Mouse (Mus musculus): Measurements from ENCODE around the gene Ntrk3. TPM values are rescaled to one million over a fixed set of nuclear protein-coding genes. Genes with fewer than 3 reads are reported as not detected.

The Ntrk3 gene
- 0.11 TPM in 1 of 2 replicates, not detected in the other for total RNA-seq (2023)

DNA sequence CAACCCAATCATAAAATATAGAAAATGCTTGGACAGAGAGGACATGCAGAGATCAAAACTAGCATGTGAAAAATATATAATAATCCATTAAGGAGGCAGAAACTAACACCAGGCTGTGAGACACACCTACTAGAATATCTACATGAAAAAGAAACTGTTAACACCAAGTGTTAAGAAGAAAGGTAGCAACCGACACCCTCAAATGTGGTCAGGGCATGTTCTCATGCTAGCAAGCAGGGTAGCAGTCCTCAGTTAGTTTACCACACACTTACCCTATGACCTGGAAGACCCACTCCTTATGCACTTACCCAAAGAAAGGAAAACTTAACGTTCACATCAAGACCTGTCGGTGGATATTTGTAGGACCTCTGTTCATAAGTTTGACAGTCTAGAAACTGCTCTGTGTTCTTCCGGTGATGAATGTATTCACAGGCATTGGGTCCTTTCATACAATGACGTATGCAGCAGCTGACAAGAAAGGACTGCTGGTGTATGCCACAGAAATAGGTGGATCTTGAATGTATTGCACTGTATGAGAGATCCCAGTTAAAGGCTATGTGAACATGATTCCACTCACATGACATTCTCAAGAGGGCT is at the start of gene Ntrk3:
Gene Ntrk3 (minus strand): TSS at position 399 of the 597 bp plus-strand sequence.

DNA sequence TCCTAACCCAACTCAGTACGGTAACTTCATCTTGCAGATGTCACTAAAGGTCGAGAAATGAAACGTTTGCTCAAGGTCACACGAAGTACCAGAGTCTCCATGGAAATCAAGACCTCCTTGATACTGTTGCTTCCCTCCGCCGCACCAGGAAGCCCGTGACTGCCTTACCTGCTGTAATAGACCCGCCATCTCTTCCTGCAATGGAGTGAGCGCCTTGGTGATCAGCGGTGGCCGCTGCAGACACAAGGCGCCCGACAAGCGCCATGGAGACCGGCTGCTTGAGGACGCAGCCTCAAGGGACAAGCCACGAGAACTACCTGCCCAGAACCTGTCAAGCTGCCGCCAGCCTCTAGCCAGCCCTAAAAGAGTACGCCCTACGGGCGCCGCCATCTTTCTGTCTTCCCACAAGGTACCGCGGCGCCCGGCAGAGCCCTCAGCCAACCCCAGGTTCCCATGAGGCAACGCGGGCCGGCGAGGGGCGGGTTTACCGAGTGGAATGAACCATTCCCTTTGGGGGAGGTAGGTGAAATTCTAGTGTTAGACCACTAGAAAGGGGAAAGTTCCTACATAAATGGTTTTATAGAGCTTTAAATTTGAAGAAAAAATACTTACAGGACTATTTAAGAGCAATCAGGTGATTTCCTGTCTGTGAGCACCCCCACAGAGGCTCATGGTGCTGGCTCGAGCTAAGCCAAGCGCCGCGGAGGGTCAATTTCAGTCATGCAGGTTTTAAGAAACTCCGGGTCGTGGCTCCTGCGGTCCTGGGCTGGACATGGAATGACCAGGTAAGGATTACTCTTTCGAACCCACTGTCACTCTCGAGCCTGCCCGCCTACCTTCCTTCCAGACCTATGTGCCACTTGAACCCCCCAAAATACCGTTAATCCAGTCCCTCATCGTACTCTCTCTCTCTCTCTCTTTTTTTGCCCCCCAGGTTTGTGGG is 45.1 kb upstream of the Ntrk3 start, which contains the start of the genes Mrps11 and Mrpl46:
Gene Mrps11 (plus strand): TSS at position 481 of the 943 bp plus-strand sequence.
Gene Mrpl46 (minus strand): TSS at position 893 of the 943 bp plus-strand sequence.

Other genes with a start within 250 kb of the Ntrk3 start
- gene Mrps11, start 45.1 kb upstream of the Ntrk3 start, total RNA-seq (2023): 14.7 and 19.3 TPM in 2 replicates
- 11.3 and 12.7 TPM in 2 replicates for gene Mrpl46, start 45.5 kb upstream of the Ntrk3 start, total RNA-seq (2023)
- 3.6 and 3.7 TPM in 2 replicates for gene Det1, start 109.3 kb upstream of the Ntrk3 start, total RNA-seq (2023)
- 5.3 and 7.4 TPM in 2 replicates for gene Aen, start 157.8 kb upstream of the Ntrk3 start, total RNA-seq (2023)
- 35.0 and 43.3 TPM in 2 replicates for gene Isg20, start 175.4 kb upstream of the Ntrk3 start, total RNA-seq (2023)

Data from neutrophil, adult 65 days (primary cell).